Mouse (Mus musculus) cerebellum, adult 9-10 months (tissue): ENCODE results near the gene Dab2ip.
A peak's percentile ranks its signal among the peaks of the same experiment; 100 is the strongest.

Experiments
- DNase-seq: peaks from one replicate; pipeline ENCODE4 v3.0.0; 2022

Dab2ip gene

DNA sequence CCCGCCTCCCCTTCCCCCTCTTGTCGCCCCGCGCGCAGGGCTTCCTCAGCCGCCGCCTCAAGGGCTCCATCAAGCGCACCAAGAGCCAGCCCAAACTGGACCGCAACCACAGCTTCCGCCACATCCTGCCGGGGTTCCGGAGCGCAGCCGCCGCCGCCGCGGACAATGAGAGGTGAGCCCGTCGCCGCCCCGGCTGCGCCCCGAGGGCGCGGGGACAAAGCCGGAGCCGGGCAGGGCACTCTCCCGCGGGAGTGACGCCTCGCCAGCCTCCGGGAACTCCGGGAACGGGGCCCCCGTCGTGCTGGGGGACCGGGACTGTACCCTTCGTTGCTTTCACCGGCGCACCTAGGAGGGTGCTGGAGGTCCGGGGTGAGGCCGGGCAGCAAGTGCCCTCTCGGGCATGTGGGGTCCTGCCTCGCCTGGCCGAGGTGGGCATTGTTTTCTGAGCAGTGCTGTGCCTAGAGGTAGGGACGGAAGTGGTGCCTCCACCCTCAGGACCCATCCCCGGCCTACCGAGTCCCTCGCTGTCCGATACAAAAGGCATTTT, 103.5 kb downstream of the Dab2ip start:
- DNase-seq = no peak

DNA sequence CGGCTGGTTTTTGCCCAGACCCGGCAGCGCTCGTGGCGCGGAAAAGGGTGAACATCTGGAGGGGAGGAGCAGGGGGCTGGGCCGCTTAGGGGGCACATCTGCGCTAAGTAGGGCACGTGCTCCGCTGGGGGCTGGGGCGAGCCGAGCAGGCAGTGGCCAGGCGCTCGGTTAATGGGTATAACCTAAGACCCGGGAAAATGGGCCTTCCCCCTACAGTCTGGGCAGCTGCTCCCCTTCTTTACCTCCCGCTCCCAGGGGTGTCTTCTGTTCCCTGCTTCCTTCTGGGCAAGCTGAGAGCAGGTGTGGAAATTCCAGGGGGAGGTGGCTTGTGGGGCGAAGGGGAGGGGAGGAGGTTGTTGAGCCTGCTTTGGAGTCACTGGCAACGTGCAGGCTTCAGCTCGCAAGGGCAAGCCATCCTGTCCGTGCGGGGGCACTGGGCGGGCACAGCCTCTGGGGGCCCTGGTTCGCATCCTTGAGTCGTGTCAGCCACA, 104.0 kb downstream of the Dab2ip start:
- DNase-seq = no peak

DNA sequence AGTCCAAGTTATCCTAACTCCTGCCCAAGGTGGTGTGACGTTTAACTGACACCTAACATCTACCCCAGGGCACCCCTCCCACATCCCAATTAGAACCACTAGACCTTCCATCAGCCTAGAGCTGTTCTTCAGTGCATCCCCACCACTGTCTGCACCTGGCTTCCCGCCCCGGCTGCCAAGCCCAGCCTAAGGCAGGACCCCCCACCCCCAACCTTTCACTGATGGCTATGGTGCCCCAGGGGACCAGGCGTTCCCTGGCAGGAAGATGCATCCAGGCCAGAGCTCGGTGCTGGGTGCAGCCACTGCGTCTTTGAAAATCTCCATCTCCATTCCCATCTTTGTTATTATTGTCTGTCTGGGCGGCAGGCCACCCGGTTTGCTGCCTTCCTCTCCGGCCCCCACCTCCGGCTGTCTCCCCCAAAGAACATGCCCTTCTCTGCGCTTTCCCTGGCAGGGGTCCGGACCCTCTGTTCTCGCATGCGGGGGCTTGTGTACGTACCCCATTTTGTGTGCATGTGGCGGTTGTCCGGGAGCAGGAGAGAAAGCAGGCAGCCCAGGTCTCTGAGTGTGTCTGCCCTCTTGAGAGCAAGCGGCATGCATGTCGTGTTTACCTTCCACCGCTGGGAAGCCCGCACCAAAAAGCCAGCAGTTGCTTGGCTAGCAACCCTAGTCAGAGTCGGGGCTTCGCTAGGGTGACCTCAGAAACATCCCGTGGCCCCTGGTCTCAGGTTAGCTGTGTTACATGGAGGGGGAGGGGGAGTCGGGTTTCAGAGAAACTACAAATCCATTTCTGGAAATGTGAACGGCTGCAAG, 104.9 kb downstream of the Dab2ip start:
- no peak for DNase-seq

DNA sequence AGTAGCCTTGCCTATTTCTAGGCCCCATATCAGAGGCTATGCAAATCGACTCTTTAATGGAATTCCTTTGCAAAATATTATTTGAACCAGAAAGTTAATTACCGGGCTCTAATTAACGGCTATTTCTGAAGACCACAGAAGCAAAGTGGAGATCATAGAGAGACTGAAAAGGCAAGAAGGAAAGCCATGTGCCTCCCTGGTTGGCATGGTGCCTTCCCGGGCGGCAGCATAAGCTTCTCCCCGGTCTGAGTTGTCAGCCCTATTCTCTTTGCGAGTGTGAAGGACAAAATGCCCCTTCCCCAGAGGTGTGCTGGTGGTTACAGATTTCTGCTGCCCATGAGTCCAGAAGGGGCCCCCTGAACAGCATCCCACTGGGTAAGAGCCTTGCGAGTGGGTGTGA, 109.7 kb downstream of the Dab2ip start:
- no peak for DNase-seq

DNA sequence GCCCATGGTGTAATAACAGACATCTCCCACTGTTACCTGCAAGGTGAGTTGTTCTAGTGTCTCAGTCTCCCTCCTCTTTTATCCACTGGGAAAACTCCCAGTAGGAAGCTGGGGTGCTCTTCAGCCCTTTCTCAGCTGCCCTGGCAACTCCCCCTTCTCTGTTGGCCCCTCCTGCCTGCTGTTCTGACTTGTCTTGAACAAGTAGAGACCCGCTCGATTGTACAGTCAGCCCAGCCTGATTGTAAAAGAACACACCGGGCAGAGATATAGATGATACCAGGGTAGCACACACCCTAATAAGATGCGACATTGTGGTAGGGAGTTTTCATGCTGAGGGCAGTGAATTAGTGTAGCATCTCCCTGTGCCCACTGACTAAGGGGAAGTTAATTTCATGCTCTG, 111.2 kb downstream of the Dab2ip start:
- no peak for DNase-seq

DNA sequence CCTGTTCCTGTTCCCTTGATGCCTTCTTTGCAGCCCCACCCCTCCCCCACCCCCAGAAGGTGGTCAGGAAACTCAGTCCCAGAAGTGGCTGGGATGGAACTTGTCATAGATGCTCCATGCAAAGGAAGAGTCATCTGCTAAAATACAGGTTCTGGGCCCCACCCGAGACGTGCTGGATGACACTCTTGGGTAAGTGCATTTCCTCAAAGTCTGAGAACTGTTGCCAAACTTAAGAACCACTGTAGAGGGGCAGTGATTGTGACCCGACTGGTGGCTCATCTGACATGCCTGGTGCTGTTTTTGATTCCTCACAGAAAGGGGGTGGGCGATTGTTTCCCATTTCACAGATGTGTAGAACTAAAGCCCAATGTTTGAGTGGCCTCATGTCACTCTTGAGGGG, 111.7 kb downstream of the Dab2ip start:
- no peak for DNase-seq

DNA sequence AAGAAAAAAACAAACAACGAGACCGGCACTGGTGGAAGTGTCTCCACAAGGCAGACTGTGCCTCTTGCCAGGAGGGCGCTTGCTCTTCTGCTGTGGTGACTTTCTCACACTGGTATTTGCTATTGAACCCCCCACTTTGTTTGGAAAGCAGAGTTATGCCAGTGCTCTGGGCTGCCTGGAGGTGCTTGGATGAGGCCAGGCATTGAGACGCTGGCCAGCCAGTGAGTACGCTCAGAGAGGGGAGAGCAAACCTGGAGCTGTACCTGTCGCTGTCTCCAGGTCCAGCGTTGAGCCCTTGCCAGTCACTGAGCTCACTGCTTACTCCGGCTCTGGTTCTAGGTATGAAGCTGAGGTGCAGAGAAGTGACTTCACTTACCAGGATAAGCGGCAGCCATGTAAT, 112.2 kb downstream of the Dab2ip start:
- no peak for DNase-seq

DNA sequence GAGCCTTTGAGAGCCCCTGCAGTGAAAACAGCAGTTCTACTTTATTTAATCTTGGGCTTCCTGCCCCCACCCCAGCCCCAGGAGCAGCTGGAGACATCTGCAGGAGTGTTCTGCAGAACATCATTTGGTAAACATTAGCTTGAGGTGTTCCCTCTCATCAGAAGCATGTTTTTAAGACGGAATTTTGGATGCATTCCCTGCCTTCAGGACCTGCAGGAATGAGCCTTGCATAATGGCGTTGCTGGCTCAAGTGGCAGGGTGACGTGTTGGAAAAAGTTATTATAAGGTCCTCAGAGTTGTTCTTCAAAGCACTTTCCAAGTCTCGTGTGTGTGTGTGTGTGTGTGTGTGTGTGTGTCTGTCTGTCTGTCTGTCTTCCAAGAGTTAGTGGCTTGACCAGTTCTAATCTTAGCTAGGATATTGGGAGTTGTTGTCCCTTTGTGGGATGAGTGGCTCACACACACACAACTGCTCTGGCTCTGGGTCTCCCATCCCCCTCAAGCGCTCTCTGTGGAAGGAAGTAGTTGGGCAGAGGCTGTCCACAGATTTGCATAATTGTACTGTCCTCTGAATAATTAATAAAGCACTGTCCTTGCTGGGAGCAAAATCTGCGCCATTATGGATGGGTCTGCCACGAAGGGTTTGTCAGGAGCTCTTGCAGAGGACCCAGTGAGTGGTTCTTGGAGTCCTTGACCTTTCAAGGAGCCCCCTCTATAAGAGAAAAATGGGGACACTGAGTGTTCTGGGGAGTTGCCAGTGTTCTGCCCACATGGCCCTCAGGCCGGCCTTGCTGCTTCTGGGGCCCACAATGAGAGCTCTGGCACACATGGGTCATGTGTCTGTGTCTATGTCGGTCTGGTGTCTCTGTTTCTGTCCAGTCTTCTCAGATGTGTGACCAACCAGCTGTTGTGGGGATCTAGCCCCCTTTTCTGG, 114.2 kb downstream of the Dab2ip start:
- DNase-seq = no peak

DNA sequence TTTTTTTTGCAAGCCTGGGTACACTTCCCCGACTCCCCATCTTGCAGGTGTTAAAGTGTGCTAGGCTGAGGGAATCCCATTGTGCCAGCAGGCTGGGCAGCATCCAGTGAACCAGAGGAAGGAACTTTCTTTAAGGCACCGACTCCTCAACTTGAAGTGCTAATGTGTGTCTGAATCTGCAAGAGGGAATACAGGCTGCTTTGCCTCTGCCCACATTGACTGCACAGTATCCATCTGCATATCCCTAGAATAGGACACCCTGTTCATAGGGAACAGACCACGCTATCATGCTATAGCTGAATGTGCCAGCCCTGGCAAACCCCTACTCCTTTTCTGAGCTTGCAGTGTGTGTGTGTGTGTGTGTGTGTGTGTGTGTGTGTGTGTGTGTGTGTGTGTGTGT, 115.1 kb downstream of the Dab2ip start:
- no peak for DNase-seq

DNA sequence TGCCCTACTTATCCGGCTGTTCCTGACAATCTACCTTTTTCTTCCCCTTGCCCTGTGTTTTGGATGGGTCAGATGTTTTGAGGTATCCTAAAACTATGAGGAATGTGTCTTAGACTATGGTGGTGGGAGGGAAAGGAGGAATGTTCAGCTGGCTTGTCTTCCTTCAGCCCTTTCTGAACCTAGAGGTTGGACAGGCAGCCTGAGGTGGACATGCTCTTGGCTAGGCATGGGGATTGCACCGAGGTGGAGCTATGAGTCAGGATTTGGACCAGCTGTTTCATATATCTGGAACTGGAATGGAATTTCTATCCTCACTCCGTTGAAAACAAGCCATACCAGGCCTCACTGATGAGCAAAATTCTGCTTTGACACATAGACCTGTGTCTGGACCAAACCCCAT, 115.9 kb downstream of the Dab2ip start:
- DNase-seq = no peak

DNA sequence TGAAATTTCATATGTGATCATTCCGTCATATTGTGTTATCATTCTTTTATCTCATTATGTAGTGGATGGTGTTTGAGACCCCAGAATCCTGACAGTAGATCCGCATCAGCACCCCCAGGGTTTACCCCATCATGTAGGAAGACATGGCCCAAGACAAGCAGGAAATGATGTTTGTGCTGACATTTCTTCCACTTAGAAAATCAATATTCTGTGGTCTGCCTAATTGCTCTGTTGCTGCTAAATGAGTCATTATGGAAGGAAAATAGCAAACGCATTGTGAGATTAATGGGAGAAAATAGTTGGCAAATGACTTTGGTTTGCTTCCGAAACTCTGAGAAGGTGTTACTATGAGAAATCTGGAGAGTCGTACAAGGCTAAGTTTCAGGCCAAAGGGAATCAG, 116.4 kb downstream of the Dab2ip start:
- no peak for DNase-seq

DNA sequence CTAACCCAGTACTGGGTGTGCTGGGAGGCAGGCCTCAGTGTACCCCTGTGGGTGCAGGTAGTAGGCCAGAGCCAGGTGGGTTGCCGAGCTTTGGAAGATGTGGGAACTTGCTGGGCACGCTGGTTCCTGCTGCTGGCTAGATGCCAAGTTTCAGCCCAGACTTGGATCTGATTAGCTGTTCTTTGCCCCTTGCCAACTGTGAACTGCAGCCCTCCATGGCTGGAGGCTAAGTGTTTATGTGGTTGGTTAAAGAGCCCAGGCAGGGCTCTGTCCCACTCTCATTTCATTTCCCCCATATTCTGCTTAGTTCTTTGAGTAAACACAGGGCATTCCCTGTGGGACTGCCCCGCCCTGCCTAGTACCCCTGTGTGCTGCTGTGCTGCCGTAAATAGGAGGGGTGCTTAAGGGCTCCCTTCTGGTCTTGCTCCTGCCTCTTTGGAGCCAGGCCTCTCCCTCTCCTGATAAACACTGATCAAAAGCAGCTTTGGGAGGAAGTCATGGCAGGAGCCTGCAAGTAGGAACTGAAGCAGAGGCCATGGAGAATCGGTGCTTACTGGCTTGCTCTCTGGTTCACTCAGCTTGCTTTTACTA, 118.1 kb downstream of the Dab2ip start:
- DNase-seq = no peak

DNA sequence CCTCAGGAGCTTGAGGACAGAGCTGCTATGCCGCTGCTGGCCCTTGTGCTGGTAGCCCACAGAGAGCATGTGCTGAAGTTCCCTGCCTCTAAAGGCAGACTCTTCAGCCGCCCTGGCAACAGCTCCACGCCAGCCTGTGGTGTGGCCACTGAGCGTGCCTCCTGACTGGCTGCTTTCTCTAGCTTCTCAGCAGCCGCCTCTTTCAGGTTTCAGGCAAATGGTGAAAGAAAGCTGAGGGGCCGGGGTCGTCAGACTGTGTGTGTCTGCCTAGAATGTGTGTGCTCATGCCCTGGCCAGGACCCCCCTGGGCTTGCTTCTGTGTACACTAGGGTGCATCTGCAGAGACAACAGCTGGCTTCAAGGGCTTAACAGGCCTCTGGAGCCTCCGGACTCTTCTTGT, 119.8 kb downstream of the Dab2ip start:
- peak; percentile 72 for DNase-seq

DNA sequence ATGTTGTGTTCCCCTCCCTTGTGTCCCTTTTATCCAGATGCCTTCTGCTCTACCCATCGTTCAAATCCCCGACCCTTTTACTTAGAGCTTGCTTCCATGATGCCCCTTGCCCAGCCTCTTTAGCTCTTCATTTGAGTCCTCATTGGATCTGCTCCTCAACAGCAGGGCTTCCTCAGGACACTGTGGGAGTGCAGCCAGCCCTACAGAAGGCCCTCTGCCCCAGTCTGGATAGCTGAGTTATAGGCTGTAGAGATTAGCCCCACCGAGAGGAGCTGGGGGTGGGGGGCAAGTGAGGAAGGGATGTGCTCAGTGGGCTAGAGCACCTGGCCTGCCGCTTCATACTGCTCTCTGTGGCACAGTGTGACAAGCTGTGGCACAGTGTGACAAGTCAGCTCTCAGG, 120.4 kb downstream of the Dab2ip start:
- DNase-seq = no peak

DNA sequence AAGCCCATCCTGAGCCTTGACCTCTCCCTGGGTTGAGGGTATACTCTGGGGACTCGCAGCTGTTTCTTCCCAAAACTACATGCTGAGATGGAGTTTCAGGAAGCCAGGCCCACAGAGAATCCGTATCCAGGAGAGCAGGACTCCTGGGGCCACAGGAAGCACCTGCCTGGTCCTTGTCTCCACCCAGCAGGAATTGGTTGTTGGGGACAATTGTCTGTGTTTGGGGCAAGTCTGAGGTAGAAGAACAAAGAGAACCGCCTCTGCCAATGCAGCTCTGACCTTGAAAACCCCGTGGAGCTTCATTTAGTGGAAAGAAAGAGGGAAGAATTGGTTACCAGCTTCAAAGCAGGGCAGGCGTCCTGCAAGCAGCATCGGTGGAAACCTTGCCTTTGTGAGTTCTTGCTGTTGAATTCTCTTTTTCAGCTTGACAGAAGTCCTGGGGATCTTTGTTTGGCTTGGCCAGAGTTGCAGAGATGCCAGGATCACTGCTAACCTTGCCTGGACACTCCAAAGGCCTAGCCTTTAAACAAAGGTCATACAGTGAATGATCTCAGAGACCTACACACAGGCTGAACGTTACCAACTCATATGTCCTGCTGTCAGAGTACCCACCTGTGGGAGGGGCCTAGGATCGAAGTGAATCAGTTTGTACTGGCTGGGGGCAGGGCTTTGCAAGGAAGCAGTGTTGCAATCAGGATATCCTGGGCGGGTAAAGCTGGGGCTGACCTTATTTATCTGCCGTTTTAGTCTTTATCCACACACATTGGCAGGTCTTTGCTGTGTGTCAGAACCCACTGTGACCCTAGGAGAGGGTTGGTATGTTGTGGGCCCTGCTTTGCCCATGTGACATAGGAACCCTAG, 122.0 kb downstream of the Dab2ip start:
- no peak for DNase-seq

DNA sequence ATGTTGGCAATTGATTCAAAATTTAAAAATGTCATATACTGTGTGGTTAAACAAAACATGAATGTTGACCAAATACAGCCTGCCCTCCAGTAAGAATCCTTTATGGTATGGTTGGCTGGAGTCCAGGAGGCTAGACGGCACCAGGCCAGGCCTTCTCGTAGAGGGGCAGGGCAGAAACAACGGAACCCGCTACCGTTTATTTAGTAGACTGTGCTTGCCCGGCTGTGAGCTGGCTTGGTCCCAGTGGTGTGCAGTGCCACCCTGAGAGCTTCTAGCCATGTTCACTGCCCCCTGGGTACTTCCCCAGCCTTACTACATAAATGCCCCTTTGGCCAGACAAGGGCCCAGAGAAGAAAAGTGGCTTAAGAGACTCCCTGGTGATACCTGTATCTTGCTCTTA, 122.8 kb downstream of the Dab2ip start:
- no peak for DNase-seq

DNA sequence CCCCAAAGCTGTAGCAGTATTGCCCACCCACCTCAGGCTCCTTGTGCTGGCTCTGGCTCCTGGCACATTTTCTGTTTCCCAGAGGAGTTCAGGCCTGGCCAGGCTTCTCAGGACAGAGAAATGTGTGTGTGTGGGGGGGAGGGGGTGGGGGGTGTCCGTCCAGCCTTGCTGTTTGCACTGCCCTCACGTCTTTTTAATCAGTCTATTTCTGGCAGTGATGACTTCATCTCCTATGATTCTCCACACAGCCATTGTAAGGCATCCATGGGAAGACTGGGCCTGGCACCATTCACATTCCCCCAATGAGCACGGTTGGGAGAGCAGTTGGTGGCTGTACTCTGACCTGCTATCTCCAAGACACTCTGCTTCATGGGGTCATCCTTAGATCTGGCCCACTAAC, 125.9 kb downstream of the Dab2ip start:
- no peak for DNase-seq

DNA sequence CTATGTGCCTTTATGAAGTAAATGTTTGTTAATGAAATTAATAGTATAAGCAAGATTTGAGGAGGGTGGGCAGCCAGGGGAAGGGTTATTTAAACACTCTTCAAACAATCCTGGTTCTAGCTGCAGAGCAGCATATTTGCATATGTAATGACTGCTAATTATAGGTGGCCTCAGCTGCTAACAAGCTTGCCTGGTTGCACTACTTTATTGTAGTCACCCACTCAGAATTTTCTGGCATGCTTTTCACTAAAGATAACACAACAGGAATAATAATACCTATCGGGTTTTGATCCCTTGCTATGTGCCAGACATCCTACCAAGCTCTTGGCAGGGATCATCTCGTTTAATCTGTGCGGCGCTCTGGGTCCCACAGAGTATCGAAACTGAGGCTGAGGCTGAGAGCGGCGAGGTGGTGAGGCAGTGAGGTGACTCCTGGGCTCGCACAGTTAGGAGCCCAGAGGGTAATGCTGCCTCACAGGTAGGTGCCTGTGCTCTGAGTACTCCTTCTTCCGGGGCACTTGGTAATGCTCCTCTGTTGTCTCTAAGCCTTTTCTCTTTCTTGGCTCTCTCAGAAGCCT, 126.8 kb downstream of the Dab2ip start:
- DNase-seq = no peak

DNA sequence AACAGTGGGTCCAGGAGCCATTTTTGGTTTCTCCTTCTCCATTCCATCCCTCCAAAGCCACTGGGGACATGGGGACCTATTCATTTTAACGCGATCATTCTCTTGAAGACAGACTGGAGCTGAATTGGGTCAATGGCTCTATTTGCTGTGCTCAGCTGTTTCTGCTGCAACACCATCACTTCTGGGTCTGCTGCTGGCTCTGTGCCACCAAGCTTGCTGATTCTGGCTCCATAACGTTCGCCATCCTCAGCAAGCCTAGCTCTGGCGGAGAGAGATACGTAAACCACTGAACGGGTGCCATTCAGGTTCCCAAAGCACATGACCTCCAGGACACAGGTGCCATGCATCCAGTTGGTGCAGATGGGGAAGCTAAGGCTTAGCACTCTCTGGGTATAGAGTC, 128.0 kb downstream of the Dab2ip start:
- DNase-seq = no peak

DNA sequence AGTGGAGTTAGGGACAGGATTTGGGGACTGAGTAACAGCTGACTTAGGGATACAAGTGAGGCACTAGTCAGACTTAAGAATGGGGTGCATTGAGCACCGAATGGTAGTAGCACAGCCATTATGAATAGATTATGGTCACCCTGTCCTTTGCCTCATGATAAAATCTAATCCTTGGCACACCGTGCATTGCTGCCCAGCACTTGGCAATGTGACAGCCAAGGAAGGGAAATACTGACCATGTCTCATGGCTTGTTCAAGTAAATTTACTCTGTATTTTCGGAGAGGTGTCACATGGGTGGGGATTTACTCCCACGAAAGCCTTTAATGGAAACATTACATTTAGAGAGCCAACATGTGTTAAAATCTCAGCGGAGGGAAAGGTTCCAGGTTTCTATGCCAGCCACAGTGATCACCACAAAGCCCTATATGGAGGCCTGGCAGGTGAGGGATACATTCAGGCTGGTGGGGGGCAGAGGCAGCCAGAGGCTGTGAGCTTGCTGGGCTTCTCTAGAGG, 129.5 kb downstream of the Dab2ip start:
- no peak for DNase-seq

DNA sequence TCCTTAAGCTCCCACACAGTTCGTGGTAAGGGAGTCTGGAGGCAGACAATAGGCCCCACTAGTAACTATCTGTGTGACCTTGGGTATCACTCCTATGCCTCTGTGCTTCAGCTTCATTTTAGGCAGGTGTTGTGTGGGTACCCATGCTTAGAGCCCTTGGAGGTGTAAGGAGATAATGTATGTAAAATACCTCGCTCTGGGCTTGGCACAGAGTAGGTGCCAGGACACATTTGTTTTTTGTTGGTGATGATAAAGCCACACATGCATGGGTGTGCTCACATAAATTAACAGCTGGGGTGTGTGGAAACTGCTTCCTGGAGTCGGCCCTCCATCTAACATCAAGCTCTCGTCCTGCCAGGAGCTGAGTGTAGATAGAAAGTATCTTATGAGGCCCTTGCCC, 130.1 kb downstream of the Dab2ip start:
- no peak for DNase-seq

DNA sequence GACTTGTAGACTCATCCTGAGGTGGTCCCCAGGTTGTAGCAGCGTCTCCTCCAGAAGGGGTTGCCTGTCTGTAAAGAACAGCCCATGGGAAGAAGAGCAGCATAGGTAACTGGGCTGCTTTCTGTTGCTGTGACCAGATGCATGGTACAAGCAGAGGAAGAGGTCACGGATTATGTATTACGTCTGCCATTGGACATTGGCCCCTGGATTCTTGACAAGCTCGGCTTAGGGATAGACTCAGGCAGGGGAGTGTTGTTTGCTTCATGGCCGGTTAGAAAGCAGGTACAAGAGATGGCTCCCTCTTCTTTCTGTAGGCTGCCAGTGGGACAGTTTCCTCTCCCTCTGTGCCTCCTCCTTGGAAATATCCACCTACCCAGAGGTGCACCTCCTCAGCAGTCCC, 130.5 kb downstream of the Dab2ip start:
- no peak for DNase-seq
